Mouse (Mus musculus): ENCODE measurements at regions not wholly inside any gene's neighbourhood (a gene's known extent, or its start where the extent isn't known, plus 50 kb on each side); places are given as distances from the start of the nearest gene placed in this dataset.
A peak's percentile ranks its signal among the peaks of the same experiment; 100 is the strongest.

GRCm38 (mm10) chr2:122863343-122863970, 98.4 kb downstream of the Sqor start:
- H3K4me1 ChIP-seq, result no peaks in the 10 kb centered on the region
- H3K27ac ChIP-seq (replicated peaks), result no peak overlapping the region
- H3K4me2 ChIP-seq (replicated peaks), result no peak overlapping the region
- H3K36me3 ChIP-seq, result no peaks in the 10 kb centered on the region
- H3K9me3 ChIP-seq, result no peaks in the 10 kb centered on the region
- ATAC-seq (replicated peaks), result no peak
- H3K27me3 ChIP-seq, result no peaks in the 10 kb centered on the region
- H3K9ac ChIP-seq (replicated peaks), result no peak overlapping the region
- WGBS, result 78% methylated on average over 15 of the region's 15 CpGs
- no peak overlapping the region for H3K4me3 ChIP-seq

GRCm38 (mm10) chr2:122863971-122864348, 98.9 kb downstream of the Sqor start:
- no peaks in the 10 kb centered on the region for H3K36me3 ChIP-seq
- 84% methylated on average over 1 of the region's 1 CpGs for WGBS

GRCm38 (mm10) chr2:122887111-122887510, 122.1 kb downstream of the Sqor start:
- Histone ChIP-seq H3K4me2 (replicated peaks) (no peak overlapping the region), H3K36me3 (no peaks in the 10 kb centered on the region), H3K4me3 (no peak overlapping the region), H3K9me3 (no peaks in the 10 kb centered on the region), H3K4me1 (no peaks in the 10 kb centered on the region), H3K9ac (replicated peaks) (no peak overlapping the region), H3K27ac (replicated peaks) (no peak overlapping the region), H3K27me3 (no peaks in the 10 kb centered on the region)
- no peak for ATAC-seq (replicated peaks)

More at GRCm38 (mm10) chr2:122863971-122864348, 98.9 kb downstream of the Sqor start:
- ATAC-seq (replicated peaks), result no peak
- Histone ChIP-seq H3K4me2 (replicated peaks) (no peak overlapping the region), H3K27ac (replicated peaks) (no peak overlapping the region), H3K27me3 (no peaks in the 10 kb centered on the region), H3K9me3 (no peaks in the 10 kb centered on the region), H3K4me3 (no peak overlapping the region), H3K9ac (replicated peaks) (no peak overlapping the region), H3K4me1 (no peaks in the 10 kb centered on the region)

GRCm38 (mm10) chr2:122887526-122887925, 122.5 kb downstream of the Sqor start:
- H3K27ac ChIP-seq (replicated peaks), result no peak overlapping the region
- H3K4me1 ChIP-seq, result no peaks in the 10 kb centered on the region
- no peaks in the 10 kb centered on the region for H3K9me3 ChIP-seq
- no peak overlapping the region for H3K9ac ChIP-seq (replicated peaks)
- no peak overlapping the region for H3K4me2 ChIP-seq (replicated peaks)
- no peaks in the 10 kb centered on the region for H3K27me3 ChIP-seq
- no peak for ATAC-seq (replicated peaks)
- no peak overlapping the region for H3K4me3 ChIP-seq
- H3K36me3 ChIP-seq, result no peaks in the 10 kb centered on the region

- 0 out of 2 replicates have a peak, but pooled peaks have one; percentile 53 for ATAC-seq (replicated peaks)
- H3K27ac ChIP-seq (replicated peaks), result no peak overlapping the region
- no peak overlapping the region for H3K4me2 ChIP-seq (replicated peaks)
Measured at GRCm38 (mm10) chr2:122905129-122906072, 140.4 kb downstream of the Sqor start.

GRCm38 (mm10) chr2:122916772-122917171, 151.7 kb downstream of the Sqor start:
- no peaks in the 10 kb centered on the region for H3K27me3 ChIP-seq
- no peak overlapping the region for H3K4me2 ChIP-seq (replicated peaks)
- WGBS, result 92% methylated on average over 1 of the region's 1 CpGs
- ATAC-seq (replicated peaks), result 0 out of 2 replicates have a peak, but pooled peaks have one; percentile 26
- no peaks in the 10 kb centered on the region for H3K36me3 ChIP-seq
- H3K9me3 ChIP-seq, result no peaks in the 10 kb centered on the region
- H3K27ac ChIP-seq (replicated peaks), result no peak overlapping the region
- H3K9ac ChIP-seq (replicated peaks), result no peak overlapping the region
- no peak overlapping the region for H3K4me3 ChIP-seq
- H3K4me1 ChIP-seq, result no peaks in the 10 kb centered on the region

More at GRCm38 (mm10) chr2:122905129-122906072, 140.4 kb downstream of the Sqor start:
- 5% methylated on average over 11 of the region's 11 CpGs for WGBS
- Histone ChIP-seq H3K9me3 (no peaks in the 10 kb centered on the region), H3K27me3 (no peaks in the 10 kb centered on the region), H3K4me1 (peaks cover 9% of the 10 kb centered on the region; the same call in 1 of the 2 replicates), H3K4me3 (no peak overlapping the region), H3K9ac (replicated peaks) (no peak overlapping the region), H3K36me3 (no peaks in the 10 kb centered on the region)

- ATAC-seq (replicated peaks), result no peak
Measured at GRCm38 (mm10) chr2:122937922-122938321, 172.9 kb downstream of the Sqor start.

GRCm38 (mm10) chr2:122944841-122945240, 179.8 kb downstream of the Sqor start:
- no peaks in the 10 kb centered on the region for H3K4me1 ChIP-seq
- H3K9me3 ChIP-seq, result no peaks in the 10 kb centered on the region
- peak; percentile 32; the same call in 1 of the 2 replicates for ATAC-seq (replicated peaks)
- H3K27me3 ChIP-seq, result no peaks in the 10 kb centered on the region
- 57% methylated on average over 2 of the region's 2 CpGs for WGBS
- no peak overlapping the region for H3K9ac ChIP-seq (replicated peaks)
- no peak overlapping the region for H3K27ac ChIP-seq (replicated peaks)
- H3K36me3 ChIP-seq, result no peaks in the 10 kb centered on the region
- H3K4me3 ChIP-seq, result no peak overlapping the region
- H3K4me2 ChIP-seq (replicated peaks), result no peak overlapping the region

More at GRCm38 (mm10) chr2:122937922-122938321, 172.9 kb downstream of the Sqor start:
- H3K9ac ChIP-seq (replicated peaks), result no peak overlapping the region
- H3K27ac ChIP-seq (replicated peaks), result no peak overlapping the region
- no peaks in the 10 kb centered on the region for H3K36me3 ChIP-seq
- no peaks in the 10 kb centered on the region for H3K4me1 ChIP-seq
- 39% methylated on average over 4 of the region's 4 CpGs for WGBS
- no peaks in the 10 kb centered on the region for H3K9me3 ChIP-seq
- H3K4me3 ChIP-seq, result no peak overlapping the region
- no peak overlapping the region for H3K4me2 ChIP-seq (replicated peaks)
- no peaks in the 10 kb centered on the region for H3K27me3 ChIP-seq

- 89% methylated on average over 3 of the region's 3 CpGs for WGBS
- H3K9me3 ChIP-seq, result no peaks in the 10 kb centered on the region
- no peaks in the 10 kb centered on the region for H3K4me1 ChIP-seq
- H3K27ac ChIP-seq (replicated peaks), result no peak overlapping the region
- H3K9ac ChIP-seq (replicated peaks), result no peak overlapping the region
- H3K4me3 ChIP-seq, result no peak overlapping the region
- H3K27me3 ChIP-seq, result no peaks in the 10 kb centered on the region
- no peak for ATAC-seq (replicated peaks)
- no peak overlapping the region for H3K4me2 ChIP-seq (replicated peaks)
- no peaks in the 10 kb centered on the region for H3K36me3 ChIP-seq
Measured at GRCm38 (mm10) chr2:122945891-122946290, 180.9 kb downstream of the Sqor start.

GRCm38 (mm10) chr2:122949031-122949430, 184.0 kb downstream of the Sqor start:
- H3K9me3 ChIP-seq, result no peaks in the 10 kb centered on the region
- no peaks in the 10 kb centered on the region for H3K4me1 ChIP-seq
- H3K4me3 ChIP-seq, result no peak overlapping the region
- ATAC-seq (replicated peaks), result no peak
- no peak overlapping the region for H3K27ac ChIP-seq (replicated peaks)
- H3K36me3 ChIP-seq, result no peaks in the 10 kb centered on the region
- WGBS, result 92% methylated on average over 3 of the region's 3 CpGs
- no peak overlapping the region for H3K9ac ChIP-seq (replicated peaks)
- H3K27me3 ChIP-seq, result no peaks in the 10 kb centered on the region
- H3K4me2 ChIP-seq (replicated peaks), result no peak overlapping the region

GRCm38 (mm10) chr2:122961701-122962100, 196.7 kb downstream of the Sqor start:
- no peak overlapping the region for H3K27ac ChIP-seq (replicated peaks)
- no peak overlapping the region for H3K4me3 ChIP-seq
- no peak overlapping the region for H3K9ac ChIP-seq (replicated peaks)
- H3K27me3 ChIP-seq, result no peaks in the 10 kb centered on the region
- no peaks in the 10 kb centered on the region for H3K9me3 ChIP-seq
- no peak for ATAC-seq (replicated peaks)
- no peak overlapping the region for H3K4me2 ChIP-seq (replicated peaks)
- H3K36me3 ChIP-seq, result no peaks in the 10 kb centered on the region
- WGBS, result 86% methylated on average over 4 of the region's 4 CpGs
- no peaks in the 10 kb centered on the region for H3K4me1 ChIP-seq

- Histone ChIP-seq H3K4me1 (peaks cover 4% of the 10 kb centered on the region), H3K27ac (replicated peaks) (no peak overlapping the region), H3K4me2 (replicated peaks) (no peak overlapping the region), H3K36me3 (no peaks in the 10 kb centered on the region), H3K4me3 (no peak overlapping the region), H3K9me3 (no peaks in the 10 kb centered on the region), H3K27me3 (no peaks in the 10 kb centered on the region), H3K9ac (replicated peaks) (no peak overlapping the region)
- whole genome bisulfite sequencing, result 73% methylated on average over 10 of the region's 10 CpGs
- peak; percentile 69 for ATAC-seq (replicated peaks)
Measured at GRCm38 (mm10) chr2:122968809-122969628, 204.0 kb downstream of the Sqor start.
